Comparison of ENCODE assay signal across 17 mouse cellular contexts in the genomic region with DNA sequence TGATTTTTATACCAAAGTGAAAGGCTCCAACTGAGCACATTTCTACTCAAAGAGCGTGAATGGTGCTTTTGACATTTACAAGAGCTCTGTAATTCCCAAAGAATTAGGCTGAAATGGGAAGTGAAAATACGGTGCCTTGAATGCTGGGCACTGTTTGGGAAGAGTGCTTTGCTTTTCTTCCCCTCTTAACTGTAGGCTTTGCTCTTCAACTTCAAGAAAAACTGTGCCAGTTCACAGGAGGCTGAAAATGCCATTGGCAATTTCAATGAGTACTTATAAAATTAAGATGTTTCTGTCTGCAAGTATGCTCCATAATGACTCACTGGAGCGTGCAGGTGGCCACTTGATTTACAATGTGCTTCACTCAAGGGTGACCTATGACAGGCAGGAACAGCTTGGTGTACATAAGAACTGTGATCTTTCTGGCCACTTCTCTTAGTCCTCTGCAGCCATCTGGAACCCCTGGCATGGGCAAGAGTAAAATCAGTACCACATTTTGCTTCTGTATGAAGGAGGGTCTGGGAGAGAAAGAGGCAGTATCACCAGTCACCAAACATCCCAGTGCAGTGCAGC.
DNase-seq lines count a peak whose midpoint lies in the region; ATAC-seq and TF ChIP-seq lines count a peak whose summit lies in the region.
"Had no signal": no experiment of that assay in that cellular context is flagged by ENCODE, and none has a peak within 500 bp of the region (broad histone marks: within the 10 kb centered on the region; RNA-seq: fewer than 3 reads in every experiment).

No protein-coding gene starts in this region.

- no peak for DNase-seq in forebrain, postnatal 0 days
- DNase-seq in lung, embryonic 14.5 days, result peak; percentile 34
- DNase-seq in lung, postnatal 4 days, result no peak
- DNase-seq in brain, adult 2 months (ENCODE audit: low read depth, low spot score), result peak; percentile 17
- no peak for DNase-seq in gastrocnemius, postnatal 14 days
- DNase-seq: cerebellum, adult 8-10 months; heart, postnatal 10 days; layer of hippocampus, postnatal 36 days; right cerebral cortex, postnatal 14 days; thymus, postnatal 14 days had no signal

- no peaks in the 10 kb centered on the region for H3K4me1 ChIP-seq in forebrain, embryonic 12.5 days
- no peaks in the 10 kb centered on the region for H3K4me1 ChIP-seq in forebrain, postnatal 0 days (ENCODE audit: insufficient read depth)
- no peaks in the 10 kb centered on the region for H3K4me1 ChIP-seq in lung, embryonic 14.5 days (ENCODE audit: insufficient read depth)
- H3K4me1 ChIP-seq in forebrain, embryonic 13.5 days, result peaks cover 8% of the 10 kb centered on the region; the same call in 1 of the 2 replicates
- H3K4me1 ChIP-seq: embryonic facial prominence, embryonic 13.5 days; limb, embryonic 12.5 days had no signal

- H3K9ac ChIP-seq in forebrain, embryonic 12.5 days, result no peak overlapping the region
- no peak overlapping the region for H3K9ac ChIP-seq in forebrain, postnatal 0 days
- no peak overlapping the region for H3K9ac ChIP-seq in lung, embryonic 14.5 days
- no peak overlapping the region for H3K9ac ChIP-seq in forebrain, embryonic 13.5 days
- H3K9ac ChIP-seq: embryonic facial prominence, embryonic 13.5 days; limb, embryonic 12.5 days had no signal

- H3K36me3 ChIP-seq in forebrain, embryonic 12.5 days (replicated peaks), result no peaks in the 10 kb centered on the region
- no peaks in the 10 kb centered on the region for H3K36me3 ChIP-seq in forebrain, postnatal 0 days (ENCODE audit: insufficient read depth)
- no peaks in the 10 kb centered on the region for H3K36me3 ChIP-seq in lung, embryonic 14.5 days (ENCODE audit: insufficient read depth)
- H3K36me3 ChIP-seq in forebrain, embryonic 13.5 days (ENCODE audit: poor library complexity, severe bottlenecking), result no peaks in the 10 kb centered on the region
- H3K36me3 ChIP-seq: embryonic facial prominence, embryonic 13.5 days; limb, embryonic 12.5 days had no signal

- H3K27ac ChIP-seq in forebrain, embryonic 12.5 days, result no peak overlapping the region
- no peak overlapping the region for H3K27ac ChIP-seq in forebrain, postnatal 0 days (ENCODE audit: low read depth, low read length)
- H3K27ac ChIP-seq in lung, embryonic 14.5 days (ENCODE audit: low read depth), result no peak overlapping the region
- H3K27ac ChIP-seq in forebrain, embryonic 13.5 days, result no peak overlapping the region
- H3K27ac ChIP-seq: embryonic facial prominence, embryonic 13.5 days; limb, embryonic 12.5 days; stomach, postnatal 0 days had no signal

- no peaks in the 10 kb centered on the region for H3K9me3 ChIP-seq in forebrain, embryonic 12.5 days
- H3K9me3 ChIP-seq in forebrain, postnatal 0 days (ENCODE audit: low read length), result no peaks in the 10 kb centered on the region
- H3K9me3 ChIP-seq in lung, embryonic 14.5 days (ENCODE audit: low read depth, low read length), result no peaks in the 10 kb centered on the region
- H3K9me3 ChIP-seq in forebrain, embryonic 13.5 days (replicated peaks), result no peaks in the 10 kb centered on the region
- H3K9me3 ChIP-seq: embryonic facial prominence, embryonic 13.5 days; limb, embryonic 12.5 days had no signal

- no peak overlapping the region for H3K4me2 ChIP-seq in forebrain, embryonic 12.5 days
- no peak overlapping the region for H3K4me2 ChIP-seq in forebrain, postnatal 0 days (ENCODE audit: low read depth)
- H3K4me2 ChIP-seq in lung, embryonic 14.5 days, result no peak overlapping the region
- H3K4me2 ChIP-seq in forebrain, embryonic 13.5 days, result no peak overlapping the region
- H3K4me2 ChIP-seq: embryonic facial prominence, embryonic 13.5 days; limb, embryonic 12.5 days had no signal

- ATAC-seq in forebrain, embryonic 12.5 days (ENCODE audit: low FRiP score), result peak; percentile 27; the same call in 1 of the 2 replicates
- no peak for ATAC-seq in forebrain, postnatal 0 days
- peak; percentile 69; the same call in 1 of the 2 replicates for ATAC-seq in lung, embryonic 14.5 days (ENCODE audit: insufficient read depth)
- peak; percentile 68; the same call in 1 of the 2 replicates for ATAC-seq in forebrain, embryonic 13.5 days
- ATAC-seq in megakaryocyte progenitor cell, adult 5-6 weeks (replicated peaks; ENCODE audit: poor library complexity), result no peak
- ATAC-seq: hindbrain, embryonic 16.5 days had no signal

- no peaks in the 10 kb centered on the region for H3K27me3 ChIP-seq in forebrain, embryonic 12.5 days
- H3K27me3 ChIP-seq in forebrain, postnatal 0 days (ENCODE audit: insufficient read depth, low read length), result no peaks in the 10 kb centered on the region
- no peaks in the 10 kb centered on the region for H3K27me3 ChIP-seq in lung, embryonic 14.5 days (ENCODE audit: insufficient read depth, low read length)
- H3K27me3 ChIP-seq in forebrain, embryonic 13.5 days, result no peaks in the 10 kb centered on the region
- H3K27me3 ChIP-seq: embryonic facial prominence, embryonic 13.5 days; limb, embryonic 12.5 days had no signal

- WGBS in forebrain, embryonic 12.5 days, result 48% methylated on average over 3 of the region's 3 CpGs
- 27% methylated on average over 3 of the region's 3 CpGs for WGBS in forebrain, postnatal 0 days
- 25% methylated on average over 3 of the region's 3 CpGs for WGBS in lung, embryonic 14.5 days
- WGBS in forebrain, embryonic 13.5 days, result 30% methylated on average over 3 of the region's 3 CpGs

- intact Hi-C loops in gastrocnemius, postnatal 14 days (cut with DNase I; ENCODE audit: low total_unique reads), result no loop called here

- no peak overlapping the region for H3K4me3 ChIP-seq in forebrain, embryonic 12.5 days (replicated peaks)
- no peak overlapping the region for H3K4me3 ChIP-seq in forebrain, postnatal 0 days (ENCODE audit: low read depth, low read length)
- H3K4me3 ChIP-seq in lung, embryonic 14.5 days (ENCODE audit: low read depth, low read length), result no peak overlapping the region
- no peak overlapping the region for H3K4me3 ChIP-seq in forebrain, embryonic 13.5 days
- H3K4me3 ChIP-seq: embryonic facial prominence, embryonic 13.5 days; limb, embryonic 12.5 days had no signal

- TF ChIP-seq CTCF in forebrain, postnatal 0 days (IDR thresholded peaks at IDR 0.05; ENCODE audit: low read depth), result no peak
- no peak for TF ChIP-seq CTCF in lung, embryonic 14.5 days (IDR thresholded peaks at IDR 0.05; ENCODE audit: low read depth)

Comparison
In these comparisons a context has a peak if more than half of its experiments do, and no peak if none do; other contexts are left out.
1. ATAC-seq: peak in forebrain, embryonic 12.5 days (single experiment), lung, embryonic 14.5 days (single experiment) and forebrain, embryonic 13.5 days (single experiment); none in forebrain, postnatal 0 days (single experiment) and megakaryocyte progenitor cell, adult 5-6 weeks (single experiment).
2. DNase-seq: peak in lung, embryonic 14.5 days (single experiment) and brain, adult 2 months (single experiment); none in forebrain, postnatal 0 days (single experiment), lung, postnatal 4 days (0 of 2) and gastrocnemius, postnatal 14 days (single experiment).